Mouse (Mus musculus): ENCODE results near the gene Gabbr2.

- no peak for TF ChIP-seq CTCF (IDR thresholded peaks at IDR 0.05; ENCODE audit: borderline replicate concordance, insufficient read depth, low read depth, low read length)
- TF ChIP-seq POLR2A (IDR thresholded peaks at IDR 0.05; ENCODE audit: borderline replicate concordance, insufficient read depth, low read length): no peak
Measured at GRCm38 (mm10) chr4:47028791-47029190, 37.1 kb upstream of the Gabbr2 start.

Measured in cerebellum, adult 2 months (tissue).